Mouse (Mus musculus) embryonic facial prominence, embryonic 14.5 days (tissue): ENCODE measurements at regions not wholly inside any gene's neighbourhood (a gene's known extent, or its start where the extent isn't known, plus 50 kb on each side); places are given as distances from the start of the nearest gene placed in this dataset.

Source experiments
- ATAC-seq: fragments of 200-750 bp; cut with Nextera tagmentation; 2 replicates; pipeline ENCODE4 v1.8.0; 2017; ENCODE audit warnings: low read depth, moderate number of reproducible peaks, moderate TSS enrichment
- DNase-seq: peaks from one replicate; pipeline ENCODE4 v3.0.0-alpha.2; 2015; ENCODE audit warnings: low spot score
- H3K27ac ChIP-seq: fragments of 300-500 bp; sonication (generic); replicated peaks from 2 replicates; pipeline ENCODE4 v1.5.1; 2014; ENCODE audit warnings: low read depth, mild to moderate bottlenecking, low read length, moderate library complexity
- H3K27me3 ChIP-seq: fragments of 300-500 bp; sonication (generic); replicated peaks from 2 replicates; pipeline ENCODE4 v1.6.1; 2014; ENCODE audit warnings: low read length; ENCODE audit not compliant: control insufficient read depth, insufficient read depth
- H3K36me3 ChIP-seq: fragments of 300-500 bp; sonication (generic); 2 replicates; pipeline ENCODE4 v1.6.1; 2014; ENCODE audit warnings: low read length, mixed read lengths; ENCODE audit not compliant: control insufficient read depth, insufficient read depth
- H3K4me1 ChIP-seq: fragments of 300-500 bp; sonication (generic); 2 replicates; pipeline ENCODE4 v1.6.1; 2014; ENCODE audit warnings: antibody characterized with exemption, low read length; ENCODE audit not compliant: control insufficient read depth, insufficient read depth
- H3K4me2 ChIP-seq: fragments of 300-500 bp; sonication (generic); 2 replicates; pipeline ENCODE4 v1.6.1; 2014; ENCODE audit warnings: low read depth, mild to moderate bottlenecking, low read length, moderate library complexity, mixed read lengths
- H3K4me3 ChIP-seq: fragments of 300-500 bp; sonication (generic); 2 replicates; pipeline ENCODE4 v1.5.1; 2014; ENCODE audit warnings: low read depth, mild to moderate bottlenecking, low read length
- H3K9ac ChIP-seq: fragments of 300-500 bp; sonication (generic); 2 replicates; pipeline ENCODE4 v1.6.1; 2014; ENCODE audit warnings: low read depth, mild to moderate bottlenecking, low read length, moderate library complexity, mixed read lengths
- H3K9me3 ChIP-seq: fragments of 300-500 bp; sonication (generic); 2 replicates; pipeline ENCODE4 v1.6.1; 2016; ENCODE audit warnings: low read length; ENCODE audit not compliant: control insufficient read depth
- WGBS: fragments of 180-500 bp; shearing (Covaris S2); extraction: QIAGEN DNeasy Blood & Tissue Kit; methylation state at CpG from one replicate; pipeline ENCODE4 v1.1.7; 2014; 5-methylcytosine and 5-hydroxymethylcytosine counted together

DNA sequence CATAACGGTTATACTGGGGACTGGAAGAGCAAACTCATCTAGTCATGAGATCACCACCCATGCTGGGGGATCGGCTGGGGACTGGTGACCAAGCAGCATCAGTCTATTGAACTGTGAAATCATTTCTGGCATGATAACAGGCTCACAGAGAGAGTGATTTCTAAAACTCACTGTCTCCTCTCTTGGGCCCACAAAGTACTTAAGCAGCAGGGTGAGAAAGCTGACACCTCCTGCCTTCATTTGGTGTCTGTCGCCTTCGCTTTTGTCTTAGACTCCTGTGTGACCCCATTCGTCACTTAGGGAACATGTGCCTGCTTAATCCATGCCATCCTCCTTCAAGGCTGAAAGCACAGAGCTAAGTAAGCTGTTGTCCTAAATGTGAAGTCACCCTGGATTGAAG is 154.3 kb upstream of the Mylip start:
- ATAC-seq = no peak
- no peak for DNase-seq
- no peaks in the 10 kb centered on the region for H3K9me3 ChIP-seq
- H3K9ac ChIP-seq = no peak overlapping the region
- no peaks in the 10 kb centered on the region for H3K4me1 ChIP-seq
- 55% methylated on average over 5 of the region's 5 CpGs for WGBS
- no peak overlapping the region for H3K4me3 ChIP-seq
- H3K36me3 ChIP-seq = no peaks in the 10 kb centered on the region
- no peak overlapping the region for H3K4me2 ChIP-seq
- no peaks in the 10 kb centered on the region for H3K27me3 ChIP-seq
- no peak overlapping the region for H3K27ac ChIP-seq

DNA sequence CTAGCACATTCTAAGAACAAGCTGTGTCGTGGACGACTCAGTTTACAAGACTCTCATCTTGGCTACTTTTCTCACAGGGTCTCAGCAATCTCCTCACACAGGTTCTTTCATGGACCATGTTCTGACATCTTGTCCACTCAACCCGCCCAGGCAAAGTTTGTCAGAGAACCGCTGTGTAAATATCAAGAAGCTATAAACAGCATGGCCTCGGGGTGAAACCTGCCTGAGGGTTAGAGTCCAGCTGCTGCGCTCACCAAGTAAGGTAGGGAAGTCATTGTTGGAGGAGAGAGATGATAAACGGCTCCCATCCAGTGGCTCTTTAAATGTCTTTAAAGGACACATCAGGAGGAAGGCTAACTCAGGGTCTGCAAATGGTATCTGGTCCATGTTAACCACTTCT is 151.3 kb upstream of the Mylip start:
- 83% methylated on average over 7 of the region's 7 CpGs for WGBS
- no peak for ATAC-seq
- no peak for DNase-seq
- Histone ChIP-seq H3K4me3 (no peak overlapping the region), H3K9me3 (no peaks in the 10 kb centered on the region), H3K9ac (no peak overlapping the region), H3K27ac (no peak overlapping the region), H3K27me3 (no peaks in the 10 kb centered on the region), H3K36me3 (no peaks in the 10 kb centered on the region), H3K4me1 (no peaks in the 10 kb centered on the region), H3K4me2 (no peak overlapping the region)

DNA sequence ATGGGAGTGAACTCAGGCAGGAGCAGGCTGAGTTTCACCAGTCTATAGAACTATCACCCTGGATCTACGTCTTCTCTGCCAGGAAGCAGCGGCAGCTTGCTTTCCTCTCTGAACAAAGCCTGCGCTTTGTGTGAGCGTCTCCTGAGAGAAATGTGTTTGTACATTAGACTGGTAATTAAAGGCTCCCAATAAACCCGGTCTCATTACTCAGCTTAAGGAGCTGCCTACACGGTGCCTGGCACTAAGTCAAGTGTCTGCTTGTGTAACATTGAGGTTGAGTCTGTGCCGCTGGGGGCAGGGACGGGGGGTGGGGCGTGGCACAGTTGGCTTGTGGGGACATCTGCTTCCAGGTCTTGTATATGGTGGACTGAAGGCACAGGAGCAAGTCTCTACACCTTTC is 150.4 kb upstream of the Mylip start:
- Histone ChIP-seq H3K27ac (no peak overlapping the region), H3K9me3 (no peaks in the 10 kb centered on the region), H3K4me2 (no peak overlapping the region), H3K4me3 (no peak overlapping the region), H3K36me3 (no peaks in the 10 kb centered on the region), H3K4me1 (no peaks in the 10 kb centered on the region), H3K9ac (no peak overlapping the region), H3K27me3 (no peaks in the 10 kb centered on the region)
- ATAC-seq (peak; percentile 78), DNase-seq (peak; percentile 85)
- 58% methylated on average over 9 of the region's 9 CpGs for WGBS

DNA sequence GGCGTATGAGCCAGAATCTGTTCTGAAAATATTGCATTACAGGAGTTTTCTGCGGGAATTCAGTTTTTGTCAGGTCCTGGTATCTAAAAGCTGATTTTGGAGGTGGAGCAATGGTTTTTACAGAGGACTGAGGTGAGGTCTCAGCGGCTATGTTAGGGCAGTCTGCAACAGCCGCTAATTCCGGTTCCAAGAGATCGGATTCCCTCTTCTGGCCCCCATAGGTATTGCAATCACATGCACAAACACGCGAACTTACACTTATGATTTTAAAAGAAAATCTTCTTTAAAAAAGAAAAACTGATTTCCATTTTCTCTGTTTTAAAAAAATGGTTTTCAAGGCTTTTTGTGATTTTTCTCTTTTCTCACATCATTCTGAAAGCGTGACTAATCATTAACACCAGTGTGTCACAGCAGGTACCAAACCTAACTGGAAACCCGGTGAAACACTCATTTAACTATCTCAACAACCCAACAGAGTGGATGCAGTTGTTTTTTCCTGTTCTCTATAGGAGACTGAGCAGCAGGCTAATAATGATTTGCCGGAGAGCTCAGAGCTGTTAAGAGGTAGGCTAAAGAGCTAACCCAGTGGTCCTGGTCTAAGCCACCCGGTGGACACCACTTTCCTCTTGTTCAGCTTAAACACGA is 149.4 kb upstream of the Mylip start:
- H3K9me3 ChIP-seq = no peaks in the 10 kb centered on the region
- H3K4me3 ChIP-seq = no peak overlapping the region
- H3K4me2 ChIP-seq = no peak overlapping the region
- no peak overlapping the region for H3K27ac ChIP-seq
- WGBS = 78% methylated on average over 13 of the region's 13 CpGs
- H3K36me3 ChIP-seq = no peaks in the 10 kb centered on the region
- no peaks in the 10 kb centered on the region for H3K4me1 ChIP-seq
- no peak for DNase-seq
- no peak overlapping the region for H3K9ac ChIP-seq
- no peak for ATAC-seq
- no peaks in the 10 kb centered on the region for H3K27me3 ChIP-seq

DNA sequence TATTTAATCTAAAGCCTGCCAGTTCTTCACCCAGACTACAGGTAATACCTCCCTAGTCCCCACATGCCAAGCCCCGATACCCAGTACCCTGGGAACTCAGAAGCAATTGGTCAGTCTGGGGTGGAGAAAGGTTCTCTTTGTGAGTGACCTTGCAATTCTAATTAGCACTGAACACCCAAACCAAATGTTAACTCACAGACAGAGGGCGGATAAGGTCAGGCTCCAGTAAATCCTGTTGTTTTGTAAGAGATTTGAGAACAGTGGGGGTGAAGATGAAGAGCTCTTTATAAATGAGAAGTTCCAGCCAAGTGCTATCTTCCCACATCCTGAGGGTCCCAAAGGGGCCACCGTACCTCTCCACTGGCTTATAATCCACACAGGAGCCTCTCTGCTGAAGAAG is 147.3 kb upstream of the Mylip start:
- Histone ChIP-seq H3K4me2 (no peak overlapping the region), H3K27me3 (no peaks in the 10 kb centered on the region), H3K36me3 (no peaks in the 10 kb centered on the region), H3K4me3 (no peak overlapping the region), H3K9me3 (no peaks in the 10 kb centered on the region), H3K9ac (no peak overlapping the region), H3K4me1 (no peaks in the 10 kb centered on the region; the same call in 1 of the 2 replicates), H3K27ac (no peak overlapping the region)
- no peak for ATAC-seq
- DNase-seq = no peak
- 50% methylated on average over 3 of the region's 3 CpGs for WGBS

DNA sequence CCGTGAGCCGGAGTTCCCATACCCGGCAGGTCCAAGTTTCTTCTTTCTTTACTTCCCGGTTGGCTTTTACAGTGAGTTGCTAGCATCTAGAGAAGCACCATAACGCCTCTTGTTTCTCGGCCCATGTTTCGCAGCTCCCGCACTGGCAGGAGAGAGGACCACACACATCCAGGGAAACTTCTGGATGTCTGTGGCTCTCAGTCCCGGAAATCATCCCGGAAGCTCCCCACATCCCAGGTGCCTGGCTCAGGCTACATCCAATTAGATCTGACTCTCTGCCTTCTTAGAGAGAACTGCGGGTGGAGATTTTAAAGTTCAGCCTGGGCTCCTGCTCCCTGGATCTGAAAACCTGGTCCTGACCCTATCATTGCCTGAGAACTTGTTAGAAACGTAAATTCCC is 146.8 kb upstream of the Mylip start:
- Histone ChIP-seq H3K4me3 (no peak overlapping the region), H3K9ac (no peak overlapping the region), H3K4me2 (no peak overlapping the region), H3K27ac (no peak overlapping the region), H3K36me3 (no peaks in the 10 kb centered on the region), H3K4me1 (no peaks in the 10 kb centered on the region; the same call in 1 of the 2 replicates), H3K27me3 (no peaks in the 10 kb centered on the region), H3K9me3 (no peaks in the 10 kb centered on the region)
- ATAC-seq (no peak), DNase-seq (no peak)
- WGBS = 44% methylated on average over 12 of the region's 12 CpGs

DNA sequence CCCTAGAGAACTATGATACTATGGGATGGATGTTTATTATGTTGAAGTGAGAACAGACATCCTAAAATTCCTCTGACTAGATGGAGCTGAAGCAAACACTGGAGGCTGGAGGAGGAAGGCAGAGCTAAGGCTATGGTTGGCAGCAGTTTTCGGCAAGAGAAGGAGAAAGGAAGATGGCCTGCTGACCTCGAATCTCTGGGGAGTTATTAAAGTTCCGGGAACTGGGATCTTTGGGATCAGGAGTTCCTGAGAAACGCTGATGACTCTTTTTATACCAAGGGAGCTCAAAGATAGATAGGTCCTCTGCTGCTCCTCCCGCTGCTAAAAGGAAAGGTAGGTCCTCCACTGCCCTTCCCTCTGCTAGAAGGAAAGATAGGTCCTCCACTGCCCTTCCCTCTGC is 143.9 kb upstream of the Mylip start:
- no peaks in the 10 kb centered on the region for H3K9me3 ChIP-seq
- H3K27me3 ChIP-seq = no peaks in the 10 kb centered on the region
- ATAC-seq (no peak), DNase-seq (no peak)
- WGBS = 44% methylated on average over 5 of the region's 5 CpGs
- H3K4me1 ChIP-seq = no peaks in the 10 kb centered on the region; the same call in 1 of the 2 replicates
- H3K27ac ChIP-seq = no peak overlapping the region
- no peak overlapping the region for H3K9ac ChIP-seq
- no peaks in the 10 kb centered on the region for H3K36me3 ChIP-seq
- no peak overlapping the region for H3K4me2 ChIP-seq
- no peak overlapping the region for H3K4me3 ChIP-seq

DNA sequence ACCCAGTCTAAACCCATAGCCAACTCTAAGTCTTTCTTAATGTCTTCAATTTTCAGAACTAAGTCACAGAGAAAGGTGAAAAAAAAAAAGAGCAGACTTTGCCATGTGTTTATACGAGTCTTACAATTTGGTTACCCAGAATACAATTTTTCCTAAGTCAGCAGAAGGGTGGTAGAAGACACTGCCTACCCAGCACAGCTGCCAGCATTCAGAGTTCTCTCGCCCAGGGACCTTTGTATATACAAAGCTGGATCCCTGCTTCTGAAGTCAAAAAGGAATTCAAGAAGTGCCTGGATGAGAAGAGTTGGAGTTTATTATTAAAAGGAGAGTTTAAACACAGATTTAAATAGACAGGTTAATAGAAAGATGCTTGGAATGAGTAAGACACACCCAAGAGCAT is 143.2 kb upstream of the Mylip start:
- H3K4me2 ChIP-seq = no peak overlapping the region
- H3K27ac ChIP-seq = no peak overlapping the region
- H3K4me1 ChIP-seq = no peaks in the 10 kb centered on the region; the same call in 1 of the 2 replicates
- no peaks in the 10 kb centered on the region for H3K9me3 ChIP-seq
- no peaks in the 10 kb centered on the region for H3K36me3 ChIP-seq
- WGBS = 45% methylated on average over 2 of the region's 2 CpGs
- no peak overlapping the region for H3K4me3 ChIP-seq
- no peak overlapping the region for H3K9ac ChIP-seq
- ATAC-seq = no peak
- H3K27me3 ChIP-seq = no peaks in the 10 kb centered on the region
- no peak for DNase-seq

DNA sequence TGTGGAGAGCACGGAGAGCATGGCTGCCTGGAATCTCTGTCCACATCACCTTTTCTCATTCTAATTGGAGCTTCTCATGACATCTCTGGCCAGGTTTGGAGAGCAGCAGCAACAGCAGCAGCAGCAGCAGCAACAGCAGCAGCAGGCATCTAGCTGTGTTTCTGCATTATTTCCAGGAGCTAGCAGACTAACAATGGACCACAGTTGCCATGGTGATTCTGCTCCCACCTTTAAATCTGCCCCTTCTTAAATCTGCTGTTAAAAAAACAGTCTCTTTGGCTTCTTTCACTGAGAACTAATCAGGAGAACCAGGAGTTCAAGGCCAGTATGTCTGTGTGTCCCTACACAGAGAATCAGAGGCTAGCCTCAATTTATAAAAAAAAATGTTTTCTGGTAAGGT is 139.5 kb upstream of the Mylip start:
- Histone ChIP-seq H3K4me2 (no peak overlapping the region), H3K4me3 (no peak overlapping the region), H3K27ac (no peak overlapping the region), H3K4me1 (no peaks in the 10 kb centered on the region; the same call in 1 of the 2 replicates), H3K36me3 (no peaks in the 10 kb centered on the region), H3K9ac (no peak overlapping the region), H3K9me3 (no peaks in the 10 kb centered on the region), H3K27me3 (no peaks in the 10 kb centered on the region)
- ATAC-seq = no peak
- no peak for DNase-seq
- 57% methylated on average over 1 of the region's 1 CpGs for WGBS
